Mouse (Mus musculus): Measurements from ENCODE around the gene Cacna1g. TPM values are rescaled to one million over a fixed set of nuclear protein-coding genes. Genes with fewer than 3 reads are reported as not detected.

Gene Cacna1g
- total and polyA plus RNA-seq, 2 experiments from 2014 or later = 10.4 to 90.3 TPM

- no peak overlapping the region for H3K4me2 ChIP-seq (ENCODE audit: low read depth, low read length)
- peaks cover 27% of the 10 kb centered on the region for H3K4me1 ChIP-seq (ENCODE audit: insufficient read depth, low read length)
- no peak overlapping the region for H3K9ac ChIP-seq (replicated peaks; ENCODE audit: low read length)
- 41% methylated on average over 2 of the region's 2 CpGs for WGBS
- peaks cover 10% of the 10 kb centered on the region; the same call in 1 of the 2 replicates for H3K36me3 ChIP-seq (ENCODE audit: insufficient read depth, low read length)
- DNase-seq (ENCODE audit: low spot score) (no peak), ATAC-seq (no peak)
- TF ChIP-seq CTCF (IDR thresholded peaks at IDR 0.05; ENCODE audit: low read depth) = no peak
- H3K9me3 ChIP-seq (ENCODE audit: low read length) = no peaks in the 10 kb centered on the region
- H3K4me3 ChIP-seq (ENCODE audit: low read length) = no peak overlapping the region
- H3K27ac ChIP-seq = no peak overlapping the region
- no peaks in the 10 kb centered on the region for H3K27me3 ChIP-seq (ENCODE audit: insufficient read depth, low read length)
Measured at GRCm38 (mm10) chr11:94464170-94464569, 9.8 kb downstream of the Cacna1g start.

- Histone ChIP-seq H3K9me3 (ENCODE audit: low read length) (no peaks in the 10 kb centered on the region), H3K36me3 (ENCODE audit: insufficient read depth, low read length) (peaks cover 23% of the 10 kb centered on the region), H3K4me1 (ENCODE audit: insufficient read depth, low read length) (peaks cover 12% of the 10 kb centered on the region; the same call in 1 of the 2 replicates), H3K27me3 (ENCODE audit: insufficient read depth, low read length) (no peaks in the 10 kb centered on the region), H3K4me2 (ENCODE audit: low read depth, low read length) (no peak overlapping the region), H3K27ac (no peak overlapping the region), H3K4me3 (ENCODE audit: low read length) (no peak overlapping the region), H3K9ac (replicated peaks; ENCODE audit: low read length) (no peak overlapping the region)
- no peak for TF ChIP-seq CTCF (IDR thresholded peaks at IDR 0.05; ENCODE audit: low read depth)
- WGBS = 90% methylated on average over 11 of the region's 11 CpGs
- ATAC-seq = no peak
- no peak for DNase-seq (ENCODE audit: low spot score)
Measured at GRCm38 (mm10) chr11:94461856-94462255, 12.1 kb downstream of the Cacna1g start.

GRCm38 (mm10) chr11:94457001-94457400, 17.0 kb downstream of the Cacna1g start:
- 84% methylated on average over 15 of the region's 15 CpGs for WGBS
- Histone ChIP-seq H3K27ac (no peak overlapping the region), H3K4me1 (ENCODE audit: insufficient read depth, low read length) (peaks cover 10% of the 10 kb centered on the region; the same call in 1 of the 2 replicates), H3K4me3 (ENCODE audit: low read length) (no peak overlapping the region), H3K4me2 (ENCODE audit: low read depth, low read length) (no peak overlapping the region), H3K36me3 (ENCODE audit: insufficient read depth, low read length) (peaks cover 23% of the 10 kb centered on the region), H3K9ac (replicated peaks; ENCODE audit: low read length) (no peak overlapping the region; the same call in 1 of the 2 replicates), H3K9me3 (ENCODE audit: low read length) (no peaks in the 10 kb centered on the region), H3K27me3 (ENCODE audit: insufficient read depth, low read length) (no peaks in the 10 kb centered on the region)
- no peak for TF ChIP-seq CTCF (IDR thresholded peaks at IDR 0.05; ENCODE audit: low read depth)
- ATAC-seq = no peak
- DNase-seq (ENCODE audit: low spot score) = no peak

GRCm38 (mm10) chr11:94456347-94456746, 17.7 kb downstream of the Cacna1g start:
- no peak for DNase-seq (ENCODE audit: low spot score)
- WGBS = 70% methylated on average over 3 of the region's 3 CpGs
- peaks cover 19% of the 10 kb centered on the region for H3K36me3 ChIP-seq (ENCODE audit: insufficient read depth, low read length)
- H3K27ac ChIP-seq = no peak overlapping the region
- H3K4me3 ChIP-seq (ENCODE audit: low read length) = no peak overlapping the region
- no peak overlapping the region; the same call in 1 of the 2 replicates for H3K9ac ChIP-seq (replicated peaks; ENCODE audit: low read length)
- TF ChIP-seq CTCF (IDR thresholded peaks at IDR 0.05; ENCODE audit: low read depth) = no peak
- H3K4me1 ChIP-seq (ENCODE audit: insufficient read depth, low read length) = peaks cover 10% of the 10 kb centered on the region; the same call in 1 of the 2 replicates
- no peak overlapping the region for H3K4me2 ChIP-seq (ENCODE audit: low read depth, low read length)
- no peaks in the 10 kb centered on the region for H3K9me3 ChIP-seq (ENCODE audit: low read length)
- H3K27me3 ChIP-seq (ENCODE audit: insufficient read depth, low read length) = no peaks in the 10 kb centered on the region
- no peak for ATAC-seq

GRCm38 (mm10) chr11:94455161-94455820, 18.7 kb downstream of the Cacna1g start:
- 60% methylated on average over 10 of the region's 10 CpGs for WGBS
- Histone ChIP-seq H3K4me1 (ENCODE audit: insufficient read depth, low read length) (peaks cover 13% of the 10 kb centered on the region), H3K9ac (replicated peaks; ENCODE audit: low read length) (0 out of 2 replicates have a peak overlapping the region, but pooled peaks have one; percentile 3), H3K9me3 (ENCODE audit: low read length) (no peaks in the 10 kb centered on the region), H3K4me2 (ENCODE audit: low read depth, low read length) (no peak overlapping the region), H3K4me3 (ENCODE audit: low read length) (no peak overlapping the region), H3K27ac (no peak overlapping the region), H3K36me3 (ENCODE audit: insufficient read depth, low read length) (peaks cover 16% of the 10 kb centered on the region), H3K27me3 (ENCODE audit: insufficient read depth, low read length) (no peaks in the 10 kb centered on the region)
- DNase-seq (ENCODE audit: low spot score) (no peak), ATAC-seq (0 out of 2 replicates have a peak, but pooled peaks have one; percentile 42)
- no peak for TF ChIP-seq CTCF (IDR thresholded peaks at IDR 0.05; ENCODE audit: low read depth)

- Histone ChIP-seq H3K4me2 (ENCODE audit: low read depth, low read length) (no peak overlapping the region), H3K27me3 (ENCODE audit: insufficient read depth, low read length) (no peaks in the 10 kb centered on the region), H3K27ac (no peak overlapping the region), H3K9ac (replicated peaks; ENCODE audit: low read length) (no peak overlapping the region), H3K9me3 (ENCODE audit: low read length) (no peaks in the 10 kb centered on the region), H3K36me3 (ENCODE audit: insufficient read depth, low read length) (peaks cover 16% of the 10 kb centered on the region), H3K4me1 (ENCODE audit: insufficient read depth, low read length) (peaks cover 13% of the 10 kb centered on the region), H3K4me3 (ENCODE audit: low read length) (no peak overlapping the region)
- DNase-seq (ENCODE audit: low spot score) (no peak), ATAC-seq (no peak)
- TF ChIP-seq CTCF (IDR thresholded peaks at IDR 0.05; ENCODE audit: low read depth) = no peak
- WGBS = 61% methylated on average over 5 of the region's 5 CpGs
Measured at GRCm38 (mm10) chr11:94454756-94455155, 19.2 kb downstream of the Cacna1g start.

Measured in hindbrain, postnatal 0 days (tissue).